Mouse (Mus musculus) midbrain, embryonic 14.5 days (tissue): ENCODE measurements at regions not wholly inside any gene's neighbourhood (a gene's known extent, or its start where the extent isn't known, plus 50 kb on each side); places are given as distances from the start of the nearest gene placed in this dataset.
A peak's percentile ranks its signal among the peaks of the same experiment; 100 is the strongest.

Source experiments
- ATAC-seq: fragments of 200-750 bp; cut with Nextera tagmentation; 2 replicates; pipeline ENCODE4 v1.8.0; 2017; ENCODE audit warnings: moderate number of reproducible peaks, moderate library complexity; ENCODE audit not compliant: low FRiP score, low TSS enrichment
- DNase-seq: peaks from one replicate; pipeline ENCODE4 v3.0.0-alpha.2; 2015
- H3K27ac ChIP-seq: fragments of 300-500 bp; sonication (generic); replicated peaks from 2 replicates; pipeline ENCODE4 v1.5.1; 2014; ENCODE audit warnings: mild to moderate bottlenecking, low read depth, low read length, moderate library complexity
- H3K27me3 ChIP-seq: fragments of 300-500 bp; sonication (generic); 2 replicates; pipeline ENCODE4 v1.6.1; 2014; ENCODE audit warnings: low read length, control low read depth, mixed read lengths; ENCODE audit not compliant: control insufficient read depth, insufficient read depth
- H3K36me3 ChIP-seq: fragments of 300-500 bp; sonication (generic); 2 replicates; pipeline ENCODE4 v1.6.1; 2014; ENCODE audit warnings: low read length, control low read depth; ENCODE audit not compliant: control insufficient read depth, insufficient read depth
- H3K4me1 ChIP-seq: fragments of 300-500 bp; sonication (generic); 2 replicates; pipeline ENCODE4 v1.6.1; 2014; ENCODE audit warnings: mild to moderate bottlenecking, antibody characterized with exemption, low read length, control low read depth; ENCODE audit not compliant: control insufficient read depth, insufficient read depth
- H3K4me2 ChIP-seq: fragments of 300-500 bp; sonication (generic); 2 replicates; pipeline ENCODE4 v1.6.1; 2014; ENCODE audit warnings: mild to moderate bottlenecking, low read length, moderate library complexity
- H3K4me3 ChIP-seq: fragments of 300-500 bp; sonication (generic); replicated peaks from 2 replicates; pipeline ENCODE4 v1.5.1; 2014; ENCODE audit warnings: low read depth, low read length
- H3K9ac ChIP-seq: fragments of 300-500 bp; sonication (generic); replicated peaks from 2 replicates; pipeline ENCODE4 v1.6.1; 2014; ENCODE audit warnings: mild to moderate bottlenecking, low read length, moderate library complexity
- H3K9me3 ChIP-seq: fragments of 300-500 bp; sonication (generic); 2 replicates; pipeline ENCODE4 v1.6.1; 2016; ENCODE audit warnings: low read length, control low read depth, mixed read lengths; ENCODE audit not compliant: control insufficient read depth
- WGBS: fragments of 180-500 bp; shearing (Covaris S2); extraction: QIAGEN DNeasy Blood & Tissue Kit; methylation state at CpG from one replicate; pipeline ENCODE4 v1.1.7; 2014; 5-methylcytosine and 5-hydroxymethylcytosine counted together

GRCm38 (mm10) chr1:157048996-157049395 lies 59.5 kb downstream of the Tex35 start:
- H3K9ac ChIP-seq = no peak overlapping the region
- no peaks in the 10 kb centered on the region for H3K27me3 ChIP-seq
- ATAC-seq = no peak
- WGBS = 90% methylated on average over 3 of the region's 3 CpGs
- no peak for DNase-seq
- H3K9me3 ChIP-seq = no peaks in the 10 kb centered on the region
- no peak overlapping the region for H3K4me2 ChIP-seq
- H3K36me3 ChIP-seq = no peaks in the 10 kb centered on the region
- peaks cover 11% of the 10 kb centered on the region for H3K4me1 ChIP-seq
- H3K27ac ChIP-seq = no peak overlapping the region
- no peak overlapping the region for H3K4me3 ChIP-seq

DNA sequence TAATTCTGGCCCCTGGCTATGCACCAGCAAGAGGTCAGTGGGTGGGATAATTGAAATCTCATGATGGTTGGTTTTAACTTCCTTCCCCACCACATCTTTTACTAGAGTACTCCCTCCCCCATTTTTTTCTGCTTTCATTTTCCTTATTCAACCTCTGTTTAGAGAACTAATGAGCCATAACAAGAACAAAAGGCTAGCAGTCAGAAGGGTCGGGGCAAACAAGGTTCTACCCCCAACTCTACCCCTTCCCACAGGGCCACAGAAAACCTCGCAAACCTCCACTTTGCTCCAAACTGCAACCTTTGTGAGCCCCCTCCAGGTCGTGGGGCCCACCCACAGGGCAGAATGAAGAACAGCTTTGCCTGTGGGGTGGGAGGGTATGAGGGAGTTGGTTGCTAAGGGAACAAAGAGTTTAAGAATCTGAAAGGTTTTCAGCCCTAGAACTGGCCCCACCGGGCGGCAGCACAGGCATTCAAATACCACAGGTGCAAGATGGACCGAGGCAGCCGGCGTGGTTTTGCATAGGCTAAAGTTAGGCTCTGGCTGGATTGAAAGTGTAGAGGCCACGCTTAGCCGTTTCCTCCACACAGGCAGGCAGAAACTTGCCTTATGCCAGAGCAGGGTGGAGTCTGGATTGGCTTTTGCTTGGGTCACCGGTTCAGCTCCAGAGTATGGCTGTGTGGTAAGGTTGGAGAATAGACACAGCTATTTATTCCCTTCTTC lies 60.1 kb downstream of the Tex35 start:
- Histone ChIP-seq H3K4me1 (peaks cover 11% of the 10 kb centered on the region), H3K27me3 (no peaks in the 10 kb centered on the region), H3K4me3 (no peak overlapping the region), H3K27ac (no peak overlapping the region), H3K9me3 (no peaks in the 10 kb centered on the region), H3K4me2 (no peak overlapping the region), H3K9ac (no peak overlapping the region), H3K36me3 (no peaks in the 10 kb centered on the region)
- DNase-seq = peak; percentile 44
- 9% methylated on average over 11 of the region's 11 CpGs for WGBS
- ATAC-seq = no peak; the same call in 1 of the 2 replicates

- peaks cover 11% of the 10 kb centered on the region for H3K4me1 ChIP-seq
- no peak overlapping the region for H3K4me3 ChIP-seq
- WGBS = 56% methylated on average over 4 of the region's 4 CpGs
- no peaks in the 10 kb centered on the region for H3K36me3 ChIP-seq
- H3K9ac ChIP-seq = no peak overlapping the region
- H3K4me2 ChIP-seq = no peak overlapping the region
- DNase-seq (peak; percentile 20), ATAC-seq (no peak)
- no peaks in the 10 kb centered on the region for H3K27me3 ChIP-seq
- no peak overlapping the region for H3K27ac ChIP-seq
- no peaks in the 10 kb centered on the region for H3K9me3 ChIP-seq
Observed at GRCm38 (mm10) chr1:157047751-157048200, 60.7 kb downstream of the Tex35 start.

DNA sequence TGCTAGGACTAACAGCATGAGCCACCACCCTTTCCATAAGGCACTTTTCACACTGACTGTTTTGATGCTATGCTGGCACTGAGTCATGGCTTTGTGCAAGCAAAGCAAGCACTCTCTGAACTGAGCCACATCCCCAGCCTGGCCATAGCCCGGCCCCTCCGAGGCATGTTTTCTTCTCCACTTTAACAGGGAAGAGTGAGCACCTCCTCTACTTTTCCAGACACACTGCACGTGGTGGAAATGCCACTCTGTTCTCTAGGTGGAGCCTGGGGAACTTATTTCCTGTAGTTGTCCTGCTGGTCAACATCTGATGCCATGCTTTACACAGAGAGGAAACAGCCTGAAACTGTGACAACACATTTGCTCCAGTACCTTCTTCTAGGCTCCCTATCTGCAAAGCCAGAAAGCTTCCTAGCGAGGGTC lies 61.7 kb downstream of the Tex35 start:
- H3K4me3 ChIP-seq = no peak overlapping the region
- no peak overlapping the region for H3K9ac ChIP-seq
- peaks cover 11% of the 10 kb centered on the region for H3K4me1 ChIP-seq
- H3K27me3 ChIP-seq = no peaks in the 10 kb centered on the region
- H3K9me3 ChIP-seq = no peaks in the 10 kb centered on the region
- ATAC-seq = no peak
- no peak overlapping the region for H3K4me2 ChIP-seq
- no peaks in the 10 kb centered on the region for H3K36me3 ChIP-seq
- DNase-seq = no peak
- WGBS = 90% methylated on average over 4 of the region's 4 CpGs
- no peak overlapping the region for H3K27ac ChIP-seq

DNA sequence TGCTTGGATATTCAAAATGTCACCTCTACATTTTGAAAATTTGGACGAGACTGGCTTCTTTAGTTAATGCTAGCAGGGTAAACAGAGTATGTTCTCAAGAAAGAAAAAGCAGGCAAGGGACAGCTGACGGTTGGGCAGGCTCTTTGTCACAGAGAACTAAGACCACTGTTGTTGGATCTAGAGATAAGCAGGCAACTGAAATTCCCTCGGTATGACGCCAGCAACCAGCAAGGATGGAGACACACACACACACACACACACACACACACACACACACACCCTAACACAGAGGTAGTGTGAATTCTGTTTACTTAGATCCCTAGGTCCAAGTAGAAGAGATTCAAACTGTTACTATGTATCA lies 68.7 kb downstream of the Tex35 start:
- WGBS = 5% methylated on average over 4 of the region's 4 CpGs
- Histone ChIP-seq H3K4me1 (peaks cover 37% of the 10 kb centered on the region), H3K9ac (no peak overlapping the region)

GRCm38 (mm10) chr1:157039016-157039835 lies 69.3 kb downstream of the Tex35 start:
- peak overlapping the region; percentile 81 for H3K27ac ChIP-seq
- DNase-seq (peak; percentile 86), ATAC-seq (peak; percentile 91)
- no peaks in the 10 kb centered on the region for H3K27me3 ChIP-seq
- no peak overlapping the region for H3K4me3 ChIP-seq
- 8% methylated on average over 14 of the region's 14 CpGs for WGBS
- peak overlapping the region; percentile 30 for H3K4me2 ChIP-seq
- H3K36me3 ChIP-seq = no peaks in the 10 kb centered on the region
- no peaks in the 10 kb centered on the region for H3K9me3 ChIP-seq
- no peak overlapping the region for H3K9ac ChIP-seq
- peaks cover 37% of the 10 kb centered on the region for H3K4me1 ChIP-seq

More for the DNA sequence above, 68.7 kb downstream of the Tex35 start:
- H3K4me3 ChIP-seq = no peak overlapping the region
- peak; percentile 25; the same call in 1 of the 2 replicates for ATAC-seq
- no peaks in the 10 kb centered on the region for H3K36me3 ChIP-seq
- no peaks in the 10 kb centered on the region for H3K27me3 ChIP-seq
- peak overlapping the region; percentile 81 for H3K27ac ChIP-seq
- no peaks in the 10 kb centered on the region for H3K9me3 ChIP-seq
- peak; percentile 54 for DNase-seq
- H3K4me2 ChIP-seq = peak overlapping the region; percentile 30

DNA sequence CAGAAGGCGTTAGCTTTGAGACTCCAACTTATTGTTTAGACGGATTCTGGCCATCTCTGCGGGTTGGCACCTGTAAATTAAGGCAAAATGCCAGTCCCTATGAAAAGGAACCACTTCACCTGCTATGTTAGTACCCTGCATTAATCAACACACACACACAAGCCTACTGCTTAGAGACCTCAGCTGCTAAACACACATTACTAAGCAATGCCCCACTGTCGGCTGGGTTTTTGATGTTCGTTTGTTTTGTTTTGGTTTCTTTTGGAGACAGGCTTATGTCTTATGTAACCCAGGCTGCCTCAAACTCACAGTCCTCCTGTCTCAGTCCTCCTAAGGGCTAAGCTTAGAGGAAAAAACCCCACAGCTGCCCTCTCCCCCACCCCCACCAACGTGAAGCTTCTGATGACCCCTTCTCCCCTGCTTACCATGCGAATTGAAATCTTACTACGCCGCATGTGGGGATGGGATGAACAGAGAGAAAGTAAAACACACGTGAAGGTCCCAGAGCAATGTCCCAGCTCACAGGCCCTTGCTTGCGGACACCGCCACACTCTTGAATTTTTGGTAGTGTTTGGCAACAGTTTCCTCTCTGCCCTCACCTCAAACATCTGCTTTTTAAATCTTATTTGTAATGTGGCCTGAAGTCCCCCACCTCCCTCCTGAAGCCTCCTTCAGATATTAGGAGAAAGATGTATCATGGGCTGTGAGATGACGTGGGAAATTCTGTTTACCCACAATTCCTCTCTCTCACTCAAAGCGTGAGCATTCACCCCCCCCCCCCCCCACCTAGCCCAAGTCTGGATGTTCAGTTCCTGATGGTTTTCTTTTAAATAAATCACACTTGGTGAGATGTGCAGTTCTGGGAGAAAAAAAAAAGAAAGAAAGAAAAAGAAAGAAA lies 70.1 kb downstream of the Tex35 start:
- Histone ChIP-seq H3K27me3 (no peaks in the 10 kb centered on the region), H3K9ac (no peak overlapping the region), H3K27ac (peak overlapping the region; percentile 81), H3K4me3 (no peak overlapping the region), H3K36me3 (no peaks in the 10 kb centered on the region), H3K4me1 (peaks cover 37% of the 10 kb centered on the region), H3K4me2 (peak overlapping the region; percentile 30; the same call in 1 of the 2 replicates), H3K9me3 (no peaks in the 10 kb centered on the region)
- DNase-seq (peak; percentile 20), ATAC-seq (no peak)
- WGBS = 62% methylated on average over 14 of the region's 14 CpGs

DNA sequence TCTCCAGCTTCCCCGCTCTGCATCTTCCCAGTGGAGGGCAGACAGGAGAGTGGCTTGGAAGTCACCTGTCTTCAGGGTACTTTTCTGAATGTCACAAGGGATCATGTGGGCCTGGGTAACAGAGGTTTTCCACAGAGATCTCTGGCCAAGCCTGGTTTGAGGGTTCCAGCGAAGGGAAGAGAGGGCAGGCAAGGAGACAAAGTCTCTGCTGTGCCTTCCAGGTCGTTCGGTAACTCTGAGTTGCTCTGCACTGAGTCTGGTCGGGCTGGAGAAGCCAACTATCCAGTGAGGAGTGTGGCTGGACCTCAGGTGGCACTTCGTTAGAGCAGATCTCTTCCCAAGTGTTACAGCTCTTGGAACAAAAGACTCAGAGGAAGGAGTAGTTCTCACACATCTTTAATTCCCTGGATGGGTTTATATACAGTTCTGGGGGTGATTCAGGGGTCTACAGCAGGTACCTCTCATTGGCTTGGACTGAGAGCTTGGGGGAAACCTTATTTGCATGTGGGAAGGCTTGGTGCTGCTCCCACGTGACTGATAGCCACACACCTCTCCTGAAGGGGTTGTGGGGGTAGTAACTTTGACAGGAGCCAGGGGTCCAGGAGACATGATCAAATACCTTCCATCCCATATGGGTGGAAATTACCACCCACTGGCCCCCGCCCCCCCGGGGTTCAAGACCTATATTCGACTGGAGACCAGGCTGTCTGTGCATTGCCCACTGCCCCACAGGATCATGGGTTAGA lies 71.1 kb downstream of the Tex35 start:
- Histone ChIP-seq H3K4me3 (no peak overlapping the region), H3K36me3 (no peaks in the 10 kb centered on the region), H3K4me2 (no peak overlapping the region), H3K4me1 (peaks cover 37% of the 10 kb centered on the region), H3K27me3 (no peaks in the 10 kb centered on the region), H3K9ac (no peak overlapping the region), H3K27ac (no peak overlapping the region; the same call in 1 of the 2 replicates), H3K9me3 (no peaks in the 10 kb centered on the region)
- DNase-seq (no peak), ATAC-seq (no peak)
- 83% methylated on average over 10 of the region's 10 CpGs for WGBS
